Mouse (Mus musculus) liver, embryonic 12.5 days (tissue): ENCODE data around the gene Zfp867. TPM values are rescaled to one million over a fixed set of nuclear protein-coding genes. Genes with fewer than 3 reads are reported as not detected.
A peak's percentile ranks its signal among the peaks of the same experiment; 100 is the strongest.

Source experiments
- ATAC-seq: fragments of 200-750 bp; cut with Nextera tagmentation; 2 replicates; pipeline ENCODE4 v1.8.0; 2017; ENCODE audit warnings: moderate number of reproducible peaks, mild to moderate bottlenecking, moderate library complexity
- H3K27ac ChIP-seq: fragments of 300-500 bp; sonication (generic); 2 replicates; pipeline ENCODE4 v1.5.1; 2016; ENCODE audit warnings: mild to moderate bottlenecking
- H3K27me3 ChIP-seq: fragments of 300-500 bp; sonication (generic); replicated peaks from 2 replicates; pipeline ENCODE4 v1.6.1; 2016; ENCODE audit warnings: mild to moderate bottlenecking, moderate library complexity
- H3K36me3 ChIP-seq: fragments of 300-500 bp; sonication (generic); 2 replicates; pipeline ENCODE4 v1.6.1; 2016; ENCODE audit warnings: mild to moderate bottlenecking, moderate library complexity
- H3K4me1 ChIP-seq: fragments of 300-500 bp; sonication (generic); 2 replicates; pipeline ENCODE4 v1.6.1; 2016
- H3K4me2 ChIP-seq: fragments of 300-500 bp; sonication (generic); 2 replicates; pipeline ENCODE4 v1.6.1; 2016; ENCODE audit warnings: mild to moderate bottlenecking, moderate library complexity
- H3K4me3 ChIP-seq: fragments of 300-500 bp; sonication (generic); 2 replicates; pipeline ENCODE4 v1.5.1; 2016; ENCODE audit warnings: mild to moderate bottlenecking, moderate library complexity
- H3K9ac ChIP-seq: fragments of 300-500 bp; sonication (generic); 2 replicates; pipeline ENCODE4 v1.6.1; 2016; ENCODE audit warnings: mild to moderate bottlenecking, moderate library complexity
- H3K9me3 ChIP-seq: fragments of 300-500 bp; sonication (generic); replicated peaks from 2 replicates; pipeline ENCODE4 v1.6.1; 2016; ENCODE audit warnings: mild to moderate bottlenecking, moderate library complexity
- WGBS: fragments of 180-500 bp; shearing (Covaris S2); methylation state at CpG from one replicate; pipeline ENCODE4 v1.1.7; 2016; ENCODE audit not compliant: insufficient replicate concordance; 5-methylcytosine and 5-hydroxymethylcytosine counted together
- polyA plus RNA-seq: library from polyadenylated mRNA; unstranded; fragments of >200 nt; fragmentation: Nextera tagmentation; extraction: Ambion mirVana; gene quantifications from 2 replicates; pipeline ENCODE4 v1.2.1, GENCODE M21; 2016

The Zfp867 gene
- 1.3 and 1.7 TPM in 2 replicates for polyA plus RNA-seq

- H3K9ac ChIP-seq, result peak within 1 kb of the TSS; percentile 74
- H3K4me2 ChIP-seq, result peak within 1 kb of the TSS; percentile 92
- ATAC-seq, result peak; percentile 76
- peaks cover 38% of the 10 kb centered on the region for H3K27me3 ChIP-seq
- peaks cover 14% of the 10 kb centered on the region; the same call in 1 of the 2 replicates for H3K4me1 ChIP-seq
- WGBS, result under 1% methylated on average over 19 of the region's 19 CpGs
- H3K4me3 ChIP-seq, result peak within 1 kb of the TSS; percentile 68
- H3K9me3 ChIP-seq, result no peaks in the 10 kb centered on the region
- H3K27ac ChIP-seq, result peak within 1 kb of the TSS; percentile 17; the same call in 1 of the 2 replicates
- no peaks in the 10 kb centered on the region for H3K36me3 ChIP-seq
Measured at GRCm38 (mm10) chr11:59472326-59472677, at the start of gene Zfp867. TSS of gene Zfp867 (minus strand) at chr11:59472474.

GRCm38 (mm10) chr11:59519741-59520495 lies 47.6 kb upstream of the Zfp867 start:
- Histone ChIP-seq H3K4me1 (0 out of 2 replicates have a peak, but pooled peaks cover 3% of the 10 kb centered on the region), H3K27me3 (peaks cover 3% of the 10 kb centered on the region; the same call in 1 of the 2 replicates), H3K4me3 (no peak overlapping the region), H3K36me3 (no peaks in the 10 kb centered on the region), H3K9ac (no peak overlapping the region), H3K9me3 (peaks cover 4% of the 10 kb centered on the region; the same call in 1 of the 2 replicates), H3K27ac (no peak overlapping the region), H3K4me2 (no peak overlapping the region)
- 61% methylated on average over 6 of the region's 6 CpGs for WGBS
- ATAC-seq, result no peak

DNA sequence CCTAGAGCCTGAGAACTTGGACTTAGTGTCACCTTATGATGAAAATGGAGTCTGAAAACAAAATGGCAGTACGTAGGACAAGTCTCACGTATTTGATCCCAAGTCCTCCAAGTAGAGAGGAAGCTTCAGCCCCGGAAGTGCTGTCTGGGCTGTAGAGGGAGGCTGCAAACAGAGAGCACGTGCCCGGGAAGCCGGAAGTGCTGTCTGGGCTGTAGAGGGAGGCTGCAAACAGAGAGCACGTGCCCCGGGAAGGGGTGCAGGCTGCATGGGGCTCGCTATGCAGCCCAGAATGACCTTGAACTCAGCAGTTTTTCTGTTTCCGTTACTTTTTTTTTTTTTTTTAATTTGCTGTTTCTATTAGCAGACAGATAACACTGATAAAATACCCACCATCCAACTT lies 46.0 kb upstream of the Zfp867 start:
- Histone ChIP-seq H3K4me3 (no peak overlapping the region), H3K27ac (no peak overlapping the region), H3K9ac (no peak overlapping the region), H3K9me3 (no peaks in the 10 kb centered on the region), H3K36me3 (no peaks in the 10 kb centered on the region), H3K27me3 (peaks cover 3% of the 10 kb centered on the region; the same call in 1 of the 2 replicates), H3K4me1 (0 out of 2 replicates have a peak, but pooled peaks cover 3% of the 10 kb centered on the region), H3K4me2 (no peak overlapping the region)
- 41% methylated on average over 10 of the region's 10 CpGs for WGBS
- ATAC-seq, result no peak

DNA sequence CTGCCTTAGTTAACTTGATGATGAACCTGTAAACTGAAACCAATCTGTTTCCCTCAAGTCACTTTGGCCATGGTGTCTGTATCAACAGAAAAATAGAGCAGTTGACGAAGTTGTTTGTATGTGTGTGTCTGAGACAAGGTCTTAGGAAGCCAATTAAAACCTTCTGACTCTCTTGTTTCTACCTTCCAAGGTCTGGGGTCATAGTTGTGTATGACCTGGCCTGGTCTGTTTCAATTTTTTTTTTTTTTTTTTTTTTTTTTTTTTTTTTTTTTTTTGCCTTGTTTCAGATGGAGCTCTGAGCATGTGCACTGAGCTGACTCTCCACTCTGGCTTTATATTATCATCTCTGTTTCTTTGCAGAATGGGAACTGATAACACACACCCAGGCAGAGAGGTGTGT lies 45.2 kb upstream of the Zfp867 start:
- no peak overlapping the region for H3K4me2 ChIP-seq
- no peak for ATAC-seq
- 0 out of 2 replicates have a peak, but pooled peaks cover 3% of the 10 kb centered on the region for H3K4me1 ChIP-seq
- H3K36me3 ChIP-seq, result no peaks in the 10 kb centered on the region
- no peak overlapping the region for H3K9ac ChIP-seq
- H3K4me3 ChIP-seq, result no peak overlapping the region
- no peaks in the 10 kb centered on the region for H3K9me3 ChIP-seq
- H3K27me3 ChIP-seq, result peaks cover 3% of the 10 kb centered on the region; the same call in 1 of the 2 replicates
- 64% methylated on average over 1 of the region's 1 CpGs for WGBS
- H3K27ac ChIP-seq, result no peak overlapping the region

DNA sequence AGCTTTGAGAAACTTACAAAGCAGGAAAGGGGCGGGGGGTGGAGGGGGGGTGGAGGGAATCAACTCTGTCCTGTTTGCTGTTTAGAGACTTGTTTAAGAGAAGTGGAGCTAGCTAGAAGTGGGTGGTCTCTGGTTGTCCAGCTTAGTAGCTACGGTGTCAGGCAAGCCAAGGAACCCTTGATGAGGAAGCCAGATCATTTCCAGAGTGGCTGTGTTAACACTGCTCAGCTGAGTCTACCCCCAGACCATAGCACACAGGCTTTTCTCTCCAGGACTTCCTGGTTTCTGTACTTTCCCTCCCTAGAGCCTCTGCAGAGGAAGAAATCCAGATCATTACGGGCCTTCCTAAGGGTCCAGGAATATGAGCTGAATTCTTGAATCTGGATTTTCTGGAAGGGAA lies 42.5 kb upstream of the Zfp867 start:
- 30% methylated on average over 3 of the region's 3 CpGs for WGBS
- ATAC-seq, result no peak
- H3K4me2 ChIP-seq, result no peak overlapping the region
- 0 out of 2 replicates have a peak, but pooled peaks cover 3% of the 10 kb centered on the region for H3K4me1 ChIP-seq
- H3K9me3 ChIP-seq, result no peaks in the 10 kb centered on the region
- H3K9ac ChIP-seq, result no peak overlapping the region
- no peak overlapping the region for H3K4me3 ChIP-seq
- no peaks in the 10 kb centered on the region; the same call in 1 of the 2 replicates for H3K27me3 ChIP-seq
- peak overlapping the region; percentile 26; the same call in 1 of the 2 replicates for H3K27ac ChIP-seq
- no peaks in the 10 kb centered on the region for H3K36me3 ChIP-seq

- H3K4me1 ChIP-seq, result 0 out of 2 replicates have a peak, but pooled peaks cover 3% of the 10 kb centered on the region
- H3K27me3 ChIP-seq, result no peaks in the 10 kb centered on the region; the same call in 1 of the 2 replicates
- no peak for ATAC-seq
- H3K4me3 ChIP-seq, result no peak overlapping the region
- 55% methylated on average over 6 of the region's 6 CpGs for WGBS
- H3K9me3 ChIP-seq, result no peaks in the 10 kb centered on the region
- H3K36me3 ChIP-seq, result no peaks in the 10 kb centered on the region
- no peak overlapping the region; the same call in 1 of the 2 replicates for H3K27ac ChIP-seq
- H3K4me2 ChIP-seq, result no peak overlapping the region
- no peak overlapping the region for H3K9ac ChIP-seq
Measured at GRCm38 (mm10) chr11:59514381-59514780, 42.1 kb upstream of the Zfp867 start.

DNA sequence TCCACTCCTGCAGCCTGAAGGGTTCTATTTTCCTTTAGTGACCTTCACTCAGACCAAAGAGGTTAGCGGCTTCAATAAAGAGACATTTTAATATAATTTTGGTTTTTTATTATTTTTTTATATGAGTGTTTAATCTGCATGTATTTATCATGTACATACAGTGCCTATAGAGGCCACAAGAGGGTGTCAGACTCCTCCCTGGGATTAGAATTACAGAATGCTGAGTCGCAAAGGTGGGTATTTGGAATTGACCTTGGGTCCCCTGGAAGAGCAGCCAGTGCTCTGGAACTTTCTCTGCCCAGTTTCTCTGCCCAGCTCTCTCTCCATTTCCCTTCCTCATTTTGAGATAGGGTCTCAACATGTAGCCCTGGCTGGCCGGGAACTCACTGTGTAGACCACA lies 41.3 kb upstream of the Zfp867 start:
- H3K36me3 ChIP-seq, result no peaks in the 10 kb centered on the region
- no peak for ATAC-seq
- no peak overlapping the region for H3K4me3 ChIP-seq
- no peak overlapping the region for H3K4me2 ChIP-seq
- no peaks in the 10 kb centered on the region for H3K9me3 ChIP-seq
- no peaks in the 10 kb centered on the region; the same call in 1 of the 2 replicates for H3K27me3 ChIP-seq
- WGBS, result 74% methylated on average over 3 of the region's 3 CpGs
- no peak overlapping the region for H3K27ac ChIP-seq
- 0 out of 2 replicates have a peak, but pooled peaks cover 3% of the 10 kb centered on the region for H3K4me1 ChIP-seq
- no peak overlapping the region for H3K9ac ChIP-seq

- Histone ChIP-seq H3K9ac (no peak overlapping the region), H3K27ac (no peak overlapping the region), H3K4me2 (no peak overlapping the region), H3K4me1 (no peaks in the 10 kb centered on the region), H3K27me3 (peaks cover 3% of the 10 kb centered on the region; the same call in 1 of the 2 replicates), H3K36me3 (no peaks in the 10 kb centered on the region; the same call in 1 of the 2 replicates), H3K9me3 (no peaks in the 10 kb centered on the region), H3K4me3 (no peak overlapping the region)
- WGBS, result 75% methylated on average over 10 of the region's 10 CpGs
- no peak for ATAC-seq
Measured at GRCm38 (mm10) chr11:59512733-59513132, 40.5 kb upstream of the Zfp867 start.

- Histone ChIP-seq H3K27me3 (peaks cover 15% of the 10 kb centered on the region), H3K27ac (no peak overlapping the region), H3K9ac (no peak overlapping the region), H3K36me3 (no peaks in the 10 kb centered on the region; the same call in 1 of the 2 replicates), H3K4me3 (no peak overlapping the region), H3K9me3 (no peaks in the 10 kb centered on the region), H3K4me2 (no peak overlapping the region), H3K4me1 (peaks cover 10% of the 10 kb centered on the region)
- WGBS, result 70% methylated on average over 1 of the region's 1 CpGs
- no peak for ATAC-seq
Measured at GRCm38 (mm10) chr11:59511558-59511957, 39.3 kb upstream of the Zfp867 start.

- H3K27ac ChIP-seq, result peak overlapping the region; percentile 79
- WGBS, result 4% methylated on average over 14 of the region's 14 CpGs
- no peaks in the 10 kb centered on the region for H3K9me3 ChIP-seq
- peak overlapping the region; percentile 75 for H3K9ac ChIP-seq
- H3K4me2 ChIP-seq, result peak overlapping the region; percentile 86
- peaks cover 25% of the 10 kb centered on the region for H3K4me1 ChIP-seq
- H3K27me3 ChIP-seq, result peaks cover 29% of the 10 kb centered on the region
- ATAC-seq, result 0 out of 2 replicates have a peak, but pooled peaks have one; percentile 14
- peak overlapping the region; percentile 74 for H3K4me3 ChIP-seq
- H3K36me3 ChIP-seq, result peaks cover 27% of the 10 kb centered on the region
Measured at GRCm38 (mm10) chr11:59506713-59507074, 34.4 kb upstream of the Zfp867 start.

- under 1% methylated on average over 62 of the region's 71 CpGs for WGBS
- H3K36me3 ChIP-seq, result peaks cover 33% of the 10 kb centered on the region
- ATAC-seq, result peak; percentile 80
Measured at GRCm38 (mm10) chr11:59505839-59506712, 33.8 kb upstream of the Zfp867 start.

More at GRCm38 (mm10) chr11:59505839-59506712, 33.8 kb upstream of the Zfp867 start:
- H3K4me2 ChIP-seq, result peak overlapping the region; percentile 86
- H3K27me3 ChIP-seq, result peaks cover 29% of the 10 kb centered on the region
- H3K27ac ChIP-seq, result peak overlapping the region; percentile 79
- H3K9me3 ChIP-seq, result no peaks in the 10 kb centered on the region
- H3K9ac ChIP-seq, result peak overlapping the region; percentile 75
- peak overlapping the region; percentile 74 for H3K4me3 ChIP-seq
- peaks cover 25% of the 10 kb centered on the region for H3K4me1 ChIP-seq
